Mouse (Mus musculus): ENCODE results near the gene Epb41l5.

Epb41l5 gene

DNA sequence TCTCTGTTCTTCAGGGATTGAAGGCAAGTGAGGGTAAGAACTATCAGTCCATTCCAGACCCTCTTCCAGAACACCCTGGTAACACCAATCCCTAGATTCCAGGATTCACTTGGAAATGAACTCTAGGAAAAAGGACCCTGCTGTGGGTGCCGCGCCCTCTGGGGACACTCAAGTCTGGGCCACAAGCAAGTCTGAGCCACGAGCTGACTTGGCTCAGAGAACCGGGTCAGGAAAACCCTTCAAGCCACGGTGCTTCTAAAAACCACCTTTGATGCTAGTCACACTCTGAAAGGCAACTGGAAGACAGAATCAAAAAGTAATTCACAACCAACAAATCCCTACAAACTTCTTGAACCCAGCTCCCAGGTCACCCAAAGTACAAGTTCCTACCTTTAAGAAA is 145.0 kb downstream of the Epb41l5 start:
- DNase-seq (ENCODE audit: extremely low spot score, low read depth, low spot score) = no peak

GRCm38 (mm10) chr1:119503181-119503580 is 145.6 kb downstream of the Epb41l5 start:
- DNase-seq (ENCODE audit: extremely low spot score, low read depth, low spot score) = no peak

- DNase-seq (ENCODE audit: extremely low spot score, low read depth, low spot score) = no peak
These were observed 146.1 kb downstream of the Epb41l5 start for GRCm38 (mm10) chr1:119502729-119503128.

DNA sequence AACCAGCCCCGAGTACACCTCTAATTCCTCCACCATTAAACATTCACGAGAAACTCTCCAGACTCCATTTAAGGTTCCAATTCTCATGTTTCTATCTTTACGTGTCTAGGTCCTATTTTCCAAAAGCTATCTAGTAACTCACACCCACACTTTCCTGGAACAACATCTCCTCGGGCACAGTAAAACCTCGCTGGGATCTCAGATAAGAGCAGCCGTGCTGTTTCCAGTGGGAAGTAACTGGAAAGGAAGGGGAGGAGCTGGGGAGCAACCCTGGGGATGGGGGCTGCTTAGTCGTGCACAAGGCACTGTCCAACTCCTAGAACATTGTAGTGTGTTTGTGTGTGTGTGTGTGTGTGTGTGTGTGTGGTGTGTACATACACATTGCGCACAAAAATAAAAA is 146.9 kb downstream of the Epb41l5 start:
- DNase-seq (ENCODE audit: extremely low spot score, low read depth, low spot score) = no peak

GRCm38 (mm10) chr1:119499456-119499855 is 149.3 kb downstream of the Epb41l5 start:
- DNase-seq (ENCODE audit: extremely low spot score, low read depth, low spot score) = no peak

GRCm38 (mm10) chr1:119498536-119499231 is 150.1 kb downstream of the Epb41l5 start:
- DNase-seq (ENCODE audit: extremely low spot score, low read depth, low spot score) = no peak

- DNase-seq (ENCODE audit: extremely low spot score, low read depth, low spot score) = no peak
These were observed 151.3 kb downstream of the Epb41l5 start for GRCm38 (mm10) chr1:119497346-119498004.

DNA sequence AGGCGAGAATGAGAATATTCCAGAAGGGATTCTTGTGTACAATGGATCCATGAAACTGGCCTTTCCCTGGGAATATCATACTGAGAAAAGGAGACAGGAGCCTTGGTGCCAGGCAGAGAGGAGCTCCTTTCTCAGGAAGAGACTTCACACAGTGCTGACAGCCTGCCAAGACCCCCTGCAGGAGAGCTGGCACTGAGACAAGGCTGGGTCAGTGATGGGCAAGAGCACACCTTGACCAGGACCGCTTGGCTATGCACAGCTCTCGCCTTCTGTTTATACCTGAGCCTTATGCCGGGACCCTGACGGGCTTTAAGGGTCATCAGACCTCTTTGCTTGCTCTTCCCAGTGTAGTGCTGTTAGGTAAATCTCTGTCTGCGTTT is 153.4 kb downstream of the Epb41l5 start:
- no peak for DNase-seq (ENCODE audit: extremely low spot score, low read depth, low spot score)
